Mouse (Mus musculus) natural killer cell, adult 2 months (primary cell): ENCODE results near the gene Nin.

ENCODE experiments used
- DNase-seq, 2 experiments: peaks; one replicate each; pipeline ENCODE4 v3.0.0; 2022; ENCODE audit warnings: low spot score in 2 of 2

Nin gene

DNA sequence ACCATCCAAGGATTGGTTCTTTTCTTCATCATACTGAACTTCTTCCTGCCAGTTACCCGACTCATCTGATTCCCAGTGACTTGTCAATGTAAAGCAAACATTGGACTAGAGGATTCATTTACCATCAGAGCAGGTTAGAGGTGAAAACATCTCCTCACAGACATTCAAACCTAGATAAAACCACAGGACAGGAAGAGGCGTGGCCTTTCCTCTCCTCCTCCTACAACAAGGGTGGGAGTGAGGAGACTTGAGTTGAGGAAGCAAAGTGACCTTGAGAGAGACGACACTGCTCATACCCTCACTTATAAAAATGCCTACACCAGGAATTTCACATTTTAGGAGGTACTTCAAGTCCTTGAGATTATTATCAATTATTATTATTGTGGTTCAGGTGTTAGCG is 95.4 kb downstream of the Nin start:
- peak in 1 of 2 experiments; percentile 2 for DNase-seq

DNA sequence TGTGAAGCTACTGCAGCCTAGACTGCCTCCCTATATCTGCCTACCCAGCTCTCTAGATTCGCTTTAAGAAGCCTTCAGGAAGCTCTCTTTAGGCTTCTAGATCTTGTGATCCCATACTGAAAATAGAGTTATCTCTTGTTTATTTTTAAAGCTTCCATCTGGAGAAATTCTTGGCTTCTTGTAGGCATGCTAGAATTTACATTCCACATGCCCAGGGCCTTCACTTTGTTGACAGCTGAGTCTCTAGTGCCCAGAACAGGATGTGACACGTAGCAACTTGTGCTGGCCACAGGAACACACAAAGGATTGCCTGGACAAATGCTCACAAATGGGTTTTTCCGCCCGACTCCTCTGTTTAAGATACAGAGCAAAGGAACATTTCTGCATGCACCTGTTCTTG is 97.6 kb downstream of the Nin start:
- no peak for DNase-seq

DNA sequence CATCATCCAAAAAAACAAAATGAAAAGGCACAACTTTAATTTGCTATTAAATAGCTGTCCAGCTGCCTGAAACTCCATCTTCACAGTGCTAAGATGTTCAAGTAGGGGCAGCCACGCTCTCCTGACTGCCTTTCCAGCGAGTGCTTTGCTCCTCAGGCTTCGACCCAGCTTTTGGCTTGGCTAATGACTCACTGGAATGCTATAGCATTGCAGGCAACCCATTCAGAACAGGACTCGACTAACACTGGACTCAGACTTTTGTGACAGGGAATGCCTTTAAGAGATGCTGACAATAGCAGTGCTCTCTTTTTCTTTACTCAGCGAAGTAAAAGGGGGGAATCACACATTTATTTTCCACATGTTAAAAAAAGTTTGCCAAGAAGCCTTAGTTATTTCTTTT is 101.8 kb downstream of the Nin start:
- no peak for DNase-seq

DNA sequence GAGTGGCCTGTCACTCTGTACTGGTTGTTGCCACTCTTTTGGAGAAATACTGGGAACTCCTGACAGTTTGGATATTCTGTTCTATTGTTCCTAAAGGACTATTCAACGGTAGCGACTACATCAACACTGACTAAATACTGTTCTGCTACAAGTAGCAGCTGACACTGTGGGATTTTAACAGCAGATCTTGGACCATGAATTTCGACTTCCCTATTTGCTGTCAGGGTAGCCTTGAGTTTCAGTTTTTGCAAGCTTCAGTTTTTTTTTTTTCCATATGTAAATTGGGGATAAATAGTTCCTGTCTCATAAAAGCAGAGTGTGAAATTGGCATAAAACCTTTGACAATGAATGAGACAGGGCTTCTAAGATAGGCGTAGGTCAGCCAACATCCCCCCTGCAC is 103.2 kb downstream of the Nin start:
- DNase-seq, result no peak

DNA sequence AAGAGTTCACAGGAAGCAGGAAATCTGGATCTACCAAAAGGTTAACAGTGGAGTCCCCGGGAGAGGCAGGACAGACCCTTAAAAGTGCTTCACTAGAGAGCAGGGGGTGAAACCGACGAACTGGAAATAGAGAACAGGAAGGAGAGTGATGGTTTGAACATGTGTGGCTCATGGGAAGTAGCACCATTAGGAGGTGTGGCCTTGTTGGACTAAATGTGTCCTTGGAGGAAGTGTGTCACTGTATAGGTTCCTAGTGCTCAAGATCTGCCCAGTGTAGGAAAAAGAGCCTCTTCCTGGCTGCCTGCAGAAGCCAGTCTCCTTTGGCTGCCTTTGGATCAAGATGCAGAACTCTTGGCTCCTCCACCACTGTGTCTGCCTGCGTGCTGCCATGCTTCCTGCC is 108.4 kb downstream of the Nin start:
- no peak for DNase-seq

DNA sequence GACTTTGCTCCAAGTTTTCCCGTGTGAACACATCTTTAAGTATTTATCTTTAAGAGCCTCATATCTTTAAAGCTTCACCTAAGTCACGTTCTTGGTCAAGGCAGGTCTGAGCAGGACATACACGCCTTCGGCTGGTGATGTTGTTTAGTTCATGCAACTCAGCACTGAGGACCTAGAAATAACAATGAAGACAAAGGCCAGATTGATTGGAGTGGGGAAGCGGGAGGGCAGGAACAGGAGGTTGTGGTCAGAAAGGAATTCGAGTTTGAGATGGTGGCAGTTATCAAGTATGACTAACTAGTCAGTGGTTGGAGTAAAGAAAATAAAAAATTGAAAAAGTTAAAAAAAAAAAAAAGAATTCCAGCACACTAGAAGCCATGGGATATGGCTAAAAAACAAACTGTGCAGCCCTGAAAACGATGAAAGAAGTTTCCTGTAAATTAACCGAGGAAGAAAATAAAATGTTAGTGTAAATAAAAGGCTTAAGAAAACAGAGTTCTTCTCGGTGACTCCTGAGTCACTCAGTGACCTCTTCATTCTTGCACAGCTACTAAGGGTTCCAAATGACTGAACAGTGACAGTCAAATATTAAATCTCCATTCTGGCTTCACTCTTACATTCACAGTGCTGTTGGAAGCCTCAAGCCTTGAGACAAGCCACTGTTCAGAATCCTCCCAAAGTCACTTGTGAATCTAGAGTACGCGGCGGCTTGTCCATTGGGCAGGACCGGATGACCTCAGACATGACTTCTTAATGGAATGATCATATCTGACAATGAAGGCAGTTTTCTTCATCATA is 115.1 kb downstream of the Nin start:
- DNase-seq, result no peak

DNA sequence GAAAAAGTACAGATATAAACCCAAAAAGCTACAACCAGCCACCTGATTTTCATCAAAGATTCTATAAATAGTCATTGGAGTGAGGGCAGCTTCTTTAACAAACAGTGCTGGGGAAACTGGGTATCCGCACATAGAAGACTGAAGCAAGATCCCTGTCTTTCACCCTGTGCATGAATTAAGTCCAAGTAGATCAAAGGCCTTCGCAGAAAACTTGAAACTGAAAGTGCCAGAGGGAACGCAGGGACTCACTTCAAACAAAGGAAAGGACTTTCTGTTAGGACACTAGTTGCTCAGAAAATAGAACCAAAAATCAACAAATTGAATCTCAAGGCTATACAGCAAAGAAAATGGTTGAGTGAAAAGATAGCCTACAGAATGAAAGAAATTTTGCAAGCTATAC is 118.1 kb downstream of the Nin start:
- no peak for DNase-seq

DNA sequence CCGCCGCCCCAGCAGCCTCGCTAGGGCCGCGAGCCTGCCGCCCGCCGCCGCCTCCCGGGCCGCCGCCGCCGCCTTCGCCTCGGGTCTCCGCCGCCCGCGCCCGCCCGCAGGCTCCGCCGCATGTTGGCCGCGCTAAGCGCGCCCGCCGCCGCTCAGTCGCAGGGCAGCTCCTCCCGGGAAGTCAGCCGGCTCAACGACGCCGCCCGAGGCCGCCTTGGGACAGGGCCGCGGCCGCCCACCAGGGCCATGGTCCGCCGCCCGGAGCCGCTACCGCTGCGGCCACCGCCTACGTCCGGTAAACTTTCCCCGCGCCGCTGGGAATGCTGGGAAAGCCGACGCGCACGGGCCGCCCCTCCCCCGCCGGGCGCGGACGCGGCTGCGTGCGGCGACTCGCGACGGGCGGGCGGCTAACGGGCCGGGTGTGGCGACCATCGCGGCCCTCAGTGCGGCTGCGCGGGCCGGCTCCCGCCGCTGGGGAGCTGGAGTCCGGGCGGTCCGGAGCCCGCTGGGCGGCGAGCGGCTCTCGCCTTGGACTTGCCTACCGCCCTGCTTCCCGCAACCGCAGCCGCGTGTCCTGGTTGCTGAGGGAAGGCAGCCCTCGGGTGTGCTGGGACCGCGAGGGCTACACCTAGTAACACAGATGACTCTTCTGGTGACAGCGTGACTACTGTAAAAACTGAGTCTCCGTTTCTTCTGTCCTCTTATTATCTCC is 126.6 kb downstream of the Nin start, which contains the start of gene Sav1:
Sav1 (minus strand) TSS at position 217 of the 712 bp plus-strand sequence.
- DNase-seq, result peak; percentile 64 to 72

DNA sequence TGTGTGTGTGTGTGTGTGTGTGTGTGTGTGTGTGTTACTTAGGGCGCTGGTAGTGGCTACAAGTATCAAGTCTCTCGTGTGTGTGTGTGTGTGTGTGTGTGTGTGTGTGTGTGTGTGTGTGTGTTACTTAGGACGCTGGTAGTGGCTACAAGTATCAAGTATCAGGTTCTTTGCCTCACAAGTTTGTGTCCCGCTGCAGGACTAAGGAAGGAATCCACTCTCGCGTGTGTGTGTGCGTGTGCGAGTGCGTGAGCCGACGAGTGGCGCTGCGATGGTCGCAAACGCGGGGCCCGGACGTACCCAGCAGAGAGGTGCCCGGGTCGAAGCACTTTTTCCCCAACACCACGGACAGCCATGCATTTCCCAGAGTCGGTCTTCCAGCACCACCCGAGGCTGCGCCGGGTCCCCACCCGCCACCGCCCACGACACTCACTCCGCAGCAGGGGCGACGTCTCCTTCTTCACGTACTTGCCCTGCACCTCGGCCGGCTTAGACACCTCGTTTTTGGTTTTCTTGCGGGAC is 127.2 kb downstream of the Nin start:
- no peak for DNase-seq

DNA sequence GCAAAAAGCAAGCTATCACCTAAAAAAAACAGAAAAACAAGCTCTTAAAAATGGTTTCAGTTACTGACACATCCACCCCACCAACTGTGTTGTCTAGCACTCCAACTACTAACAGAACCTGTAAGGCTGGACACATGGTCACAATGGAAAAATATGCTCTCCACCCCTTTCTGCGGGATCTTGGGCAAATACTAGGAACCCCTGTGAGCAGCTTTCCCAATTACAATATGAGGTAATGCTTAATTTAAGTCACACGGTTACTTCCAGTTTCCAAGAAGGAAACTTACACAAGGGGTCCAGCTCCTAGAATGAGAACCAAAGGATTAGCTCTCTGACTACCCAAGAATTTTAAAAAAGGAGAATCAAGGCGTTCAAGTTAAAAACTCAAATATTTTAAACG is 128.0 kb downstream of the Nin start:
- no peak for DNase-seq

DNA sequence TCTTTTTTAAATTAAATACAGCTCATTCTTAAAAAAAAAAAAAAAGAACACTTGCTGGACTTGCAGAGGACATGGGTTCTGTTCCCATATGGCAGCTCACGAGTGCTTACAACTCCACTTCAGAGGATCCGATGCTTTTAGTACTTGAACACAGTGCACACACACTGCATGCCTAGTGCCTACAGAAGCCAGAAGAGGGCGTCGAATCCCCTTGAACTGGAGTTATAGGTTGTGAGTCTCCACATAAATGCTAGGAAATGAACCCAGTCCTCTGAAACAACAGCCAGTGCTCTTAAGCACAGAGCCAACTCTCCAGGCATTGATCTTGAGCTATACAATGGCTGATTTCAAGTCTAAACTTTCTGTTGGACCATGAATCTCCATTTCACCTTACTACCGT is 130.6 kb downstream of the Nin start:
- DNase-seq, result no peak

DNA sequence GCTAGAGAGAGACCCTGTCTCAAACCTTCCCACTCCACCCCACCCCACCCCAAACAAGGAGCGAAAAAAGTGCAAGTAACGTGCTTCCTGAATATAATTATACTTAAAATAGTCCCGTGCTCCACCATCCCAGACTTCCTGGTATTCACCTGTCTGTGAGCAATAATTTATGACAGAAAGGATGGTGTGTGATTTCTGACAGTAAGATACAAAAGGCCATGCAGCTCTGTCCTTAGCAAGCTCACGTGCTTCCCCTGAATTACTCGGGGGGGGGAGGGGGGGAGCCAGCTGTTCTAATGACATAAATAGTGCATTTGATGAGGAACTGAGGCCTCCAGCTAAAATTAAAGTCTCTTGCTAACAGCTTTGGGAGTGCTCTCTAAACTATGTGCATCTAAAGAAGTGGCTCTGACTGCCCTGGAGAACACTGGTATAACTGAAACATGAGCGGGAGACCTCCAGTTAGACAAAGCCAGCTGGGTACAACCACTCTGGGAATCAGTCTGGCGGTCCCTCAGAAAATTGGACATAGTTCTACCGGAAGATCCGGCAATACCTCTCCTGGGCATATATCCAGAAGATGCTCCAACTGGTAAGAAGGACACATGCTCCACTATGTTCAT is 136.0 kb downstream of the Nin start:
- DNase-seq, result no peak

DNA sequence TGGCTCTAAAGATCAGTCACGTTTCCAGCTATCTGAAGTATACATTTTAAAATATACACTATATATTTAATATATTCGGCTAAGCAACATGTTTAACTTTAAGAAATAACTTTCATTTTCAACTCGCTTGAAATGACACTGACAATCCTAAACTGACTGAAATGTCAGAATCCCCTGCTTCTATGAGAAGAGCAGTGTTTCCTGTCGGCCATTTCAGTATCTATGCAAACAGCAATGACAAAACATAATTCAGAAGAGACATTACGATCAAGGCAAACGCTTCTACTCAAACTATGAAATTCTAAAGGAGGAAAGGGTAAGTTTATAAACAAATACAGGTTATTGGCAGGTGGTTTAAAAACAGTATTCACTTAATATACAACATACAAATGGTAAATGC is 136.8 kb downstream of the Nin start:
- no peak for DNase-seq

DNA sequence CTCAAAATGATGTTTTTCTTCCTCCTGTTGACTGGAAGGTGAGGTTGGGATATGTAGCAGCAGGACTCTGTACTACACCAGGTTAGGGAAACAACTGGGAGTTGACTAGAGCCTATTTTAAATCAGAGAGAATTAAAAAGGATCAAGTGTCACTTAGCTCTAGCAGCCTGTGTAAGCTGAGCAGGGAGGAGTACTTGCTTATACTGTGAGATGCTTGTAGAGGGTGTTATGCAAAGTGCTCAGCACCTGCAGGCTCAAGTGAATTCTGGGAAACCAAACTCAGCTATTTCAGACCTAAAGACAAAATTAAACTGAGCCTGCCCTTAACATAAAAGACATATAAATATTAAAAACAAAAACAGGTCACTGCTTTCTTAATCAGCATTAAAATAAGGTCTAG is 139.9 kb downstream of the Nin start:
- DNase-seq, result no peak

DNA sequence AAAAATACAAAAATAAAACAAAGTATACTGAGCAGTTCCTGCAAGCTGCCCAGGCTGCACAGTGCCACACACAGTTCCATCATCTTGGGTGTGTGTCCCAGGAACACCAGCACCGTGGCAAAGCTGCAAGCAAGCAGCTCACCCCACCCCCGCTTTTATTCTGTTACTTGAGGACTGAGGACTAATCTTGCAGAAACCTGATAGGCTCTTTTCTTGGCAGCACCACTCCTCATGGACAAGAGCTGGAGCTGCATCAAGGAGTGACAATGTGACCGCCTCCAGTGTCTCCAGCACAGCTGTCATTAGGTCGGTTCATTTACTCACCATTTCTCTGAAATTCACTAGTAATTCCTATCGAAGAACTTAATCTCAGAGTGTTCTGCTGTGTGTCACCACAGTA is 145.4 kb downstream of the Nin start:
- DNase-seq, result no peak

DNA sequence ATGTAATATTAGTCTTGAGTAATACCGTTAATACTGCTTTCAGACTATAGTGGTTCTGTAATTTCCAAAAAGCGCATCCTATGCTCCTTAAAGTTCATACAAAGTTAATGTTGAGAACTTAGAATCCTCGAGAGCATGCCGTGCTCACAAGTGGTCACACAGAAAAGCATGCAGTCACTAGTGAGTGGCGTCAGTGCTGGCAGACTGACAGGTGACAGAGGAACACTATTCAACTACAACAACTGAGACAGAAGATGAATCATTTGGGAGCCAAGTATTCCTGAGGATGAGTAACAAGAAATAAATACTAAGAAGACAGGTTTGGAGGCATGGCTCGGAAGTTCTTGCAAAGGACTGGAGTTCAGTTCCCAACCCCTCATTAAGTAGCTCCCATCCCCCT is 146.4 kb downstream of the Nin start:
- DNase-seq, result no peak

DNA sequence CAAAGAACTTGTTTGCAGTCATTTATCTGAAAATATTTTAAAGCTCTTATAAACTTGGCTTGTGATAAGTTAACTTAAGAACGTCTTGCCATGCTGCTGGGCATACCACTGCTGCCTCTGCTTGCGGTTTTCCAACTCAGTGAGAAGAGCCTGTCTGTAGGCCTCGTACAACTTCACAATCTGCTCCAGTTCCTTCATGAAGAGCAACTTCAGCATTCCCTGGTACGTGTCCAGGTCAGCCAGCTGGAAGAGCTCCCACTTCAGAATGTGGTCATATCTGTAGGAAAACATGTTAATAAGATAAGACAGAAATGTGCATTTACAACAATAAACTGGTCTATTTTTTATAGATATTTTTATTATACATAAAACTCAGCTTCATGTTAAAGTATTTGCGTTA is 147.4 kb downstream of the Nin start:
- DNase-seq, result no peak

DNA sequence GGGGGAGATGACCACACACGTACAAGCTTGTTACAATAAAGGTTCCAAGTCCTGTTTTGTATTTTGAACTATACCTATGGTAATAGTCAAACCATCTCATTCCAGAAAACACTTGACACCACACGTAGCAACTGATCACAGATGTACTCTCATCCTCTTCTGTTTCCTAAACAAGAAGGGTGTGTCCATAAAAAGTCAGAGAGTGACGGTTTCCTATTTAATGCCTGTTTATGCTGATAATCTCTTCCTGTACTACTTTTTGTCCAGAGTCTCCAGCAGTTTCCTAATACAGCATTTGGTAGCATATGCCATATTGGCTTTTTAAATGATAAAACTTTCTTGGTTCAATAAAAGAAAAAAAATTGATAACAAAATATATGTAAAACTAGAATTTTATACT is 147.9 kb downstream of the Nin start:
- DNase-seq, result no peak

DNA sequence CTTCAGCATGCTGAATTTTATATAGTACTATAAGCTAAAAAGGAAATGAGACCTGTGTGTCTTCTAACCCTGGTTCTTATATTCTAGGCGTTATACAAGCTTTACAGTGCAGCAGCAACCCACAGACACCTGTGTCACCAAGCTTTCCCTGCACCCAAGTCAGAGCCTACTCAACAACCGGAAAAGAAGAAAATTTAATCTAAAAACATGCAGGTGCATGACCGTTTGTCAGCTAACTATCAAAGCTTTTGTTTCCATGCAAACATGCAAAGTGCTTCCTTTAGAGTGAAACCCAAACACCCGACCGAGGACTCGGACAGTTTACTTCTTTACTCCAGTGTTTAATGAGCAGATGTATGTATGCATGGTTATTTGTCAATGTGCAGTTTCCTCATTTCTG is 150.4 kb downstream of the Nin start:
- no peak for DNase-seq

DNA sequence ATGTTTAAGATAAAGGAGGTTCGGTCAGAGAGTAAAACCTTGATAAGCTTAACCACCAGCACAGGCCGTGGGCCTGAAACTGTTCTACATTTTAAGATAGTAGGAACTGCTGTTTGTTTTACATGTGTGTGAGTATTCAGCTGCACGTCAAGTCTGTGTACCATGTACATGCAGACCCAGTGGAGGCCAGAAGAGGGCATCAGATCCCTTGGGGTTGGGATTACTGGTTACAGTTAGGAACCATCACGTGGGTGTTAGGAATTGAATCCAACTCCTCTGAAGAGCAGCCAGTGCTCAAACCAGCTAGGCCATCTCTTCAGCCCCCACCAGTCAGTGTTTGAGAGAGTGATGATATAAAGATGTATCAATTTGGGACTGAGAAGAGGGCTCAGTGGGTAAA is 151.0 kb downstream of the Nin start:
- DNase-seq, result peak in 1 of 2 experiments; percentile 33
